In genomic region chrX:74249615-74250014, GRCm38 (mm10) we compare ENCODE assay signal across 8 mouse cellular contexts. TPM values are rescaled to one million over a fixed set of nuclear protein-coding genes. Genes with fewer than 3 reads are reported as not detected.
DNase-seq lines count a peak whose midpoint lies in the region; ATAC-seq lines count a peak whose summit lies in the region.

Gene Flna, minus strand, starts transcription at chrX:74249820.

- H3K79me2 ChIP-seq in macrophage (ENCODE audit: inconsistent target), result peaks cover 7% of the 10 kb centered on the region

- 24% methylated on average over 31 of the region's 38 CpGs for WGBS in hindbrain, embryonic 16.5 days
- WGBS in macrophage (ENCODE audit: missing documents), result 33% methylated on average over 23 of the region's 38 CpGs

- peak within 1 kb of the TSS; percentile 65 for H3K9ac ChIP-seq in hindbrain, embryonic 16.5 days (ENCODE audit: low read depth, low read length)

- H3K36me3 ChIP-seq in hindbrain, embryonic 16.5 days (ENCODE audit: control insufficient read depth, insufficient read depth, low read length), result no peaks in the 10 kb centered on the region
- no peaks in the 10 kb centered on the region for H3K36me3 ChIP-seq in macrophage (ENCODE audit: inconsistent target)

- H3K4me2 ChIP-seq in hindbrain, embryonic 16.5 days (ENCODE audit: low read length), result peak within 1 kb of the TSS; percentile 68

- peak within 1 kb of the TSS; percentile 47 for H3K4me3 ChIP-seq in hindbrain, embryonic 16.5 days (ENCODE audit: low read length)
- peak within 1 kb of the TSS; percentile 31 for H3K4me3 ChIP-seq in macrophage (ENCODE audit: inconsistent target)

- no peak for ATAC-seq in common myeloid progenitor, adult 5-6 weeks (replicated peaks; ENCODE audit: low read depth, poor library complexity, severe bottlenecking)
- ATAC-seq in hindbrain, embryonic 16.5 days, result no peak

- no peaks in the 10 kb centered on the region for H3K4me1 ChIP-seq in hindbrain, embryonic 16.5 days (ENCODE audit: control insufficient read depth, insufficient read depth, low read depth, low read length)

- peak within 1 kb of the TSS; percentile 66 for H3K27ac ChIP-seq in hindbrain, embryonic 16.5 days (ENCODE audit: low read depth, low read length)
- peak within 1 kb of the TSS; percentile 39 for H3K27ac ChIP-seq in macrophage

- no peaks in the 10 kb centered on the region for H3K27me3 ChIP-seq in hindbrain, embryonic 16.5 days (replicated peaks; ENCODE audit: control insufficient read depth, insufficient read depth, low read length)

- peak; percentile 48 for DNase-seq in ZHBTc4 (ENCODE audit: low read depth, low spot score)
- peak; percentile 62 for DNase-seq in gastrocnemius, postnatal 10 days
- DNase-seq in left cerebral cortex, adult 8-10 months (ENCODE audit: low spot score in 2 of 2), result peak; percentile 36 to 54
- peak; percentile 67 to 75 for DNase-seq in right cerebral cortex, postnatal 10 days (ENCODE audit: low spot score in 2 of 2)
- peak; percentile 71 for DNase-seq in urinary bladder, postnatal 14 days (ENCODE audit: low spot score)

- H3K9me3 ChIP-seq in hindbrain, embryonic 16.5 days (ENCODE audit: control insufficient read depth, low read length), result no peaks in the 10 kb centered on the region

RNA-seq across cellular contexts. Expression of gene Flna, which starts in this region (rescaled TPM):
- 400 and 472 TPM in 2 replicates for total RNA-seq in common myeloid progenitor, adult 5-6 weeks (2017)
- 100 to 1,000 TPM; 113 to 163 TPM for total RNA-seq in gastrocnemius, postnatal 10 days (2021)
- 77.4 and 103 TPM in 2 replicates for polyA plus RNA-seq in hindbrain, embryonic 16.5 days (2015; fragmentation: Nextera tagmentation; extraction: Ambion mirVana)
- 10 to 100 TPM; 48.4 to 70.4 (median 61.4) TPM for total RNA-seq in left cerebral cortex, adult 8-10 months (2022)
- 1,000 to 10,000 TPM in 11 of 26 experiments, 100 to 1,000 TPM in 15; 366 to 2,144 (median 988) TPM for total RNA-seq in macrophage (2018; cell fraction: chromatin; rRNA removed)
- total RNA-seq in macrophage (2018; cell fraction: cytosol; rRNA removed), result 100 to 1,000 TPM; 108 to 279 (median 202) TPM
- 100 to 1,000 TPM; 241 to 770 (median 447) TPM for total RNA-seq in macrophage (2018; cell fraction: nucleus; rRNA removed)
- 167 to 435 TPM (median 388 TPM) in 3 replicates for polyA plus RNA-seq in macrophage (2018)
